Mouse (Mus musculus) small intestine, adult 2 months (tissue): ENCODE data around the gene Cs. TPM values are rescaled to one million over a fixed set of nuclear protein-coding genes. Genes with fewer than 3 reads are reported as not detected.

Source experiments
- H3K27ac ChIP-seq: fragments of 200-500 bp; 2 replicates; pipeline ENCODE4 v1.5.1; 2012; ENCODE audit warnings: low read depth, low read length, control low read depth, inconsistent platforms; ENCODE audit not compliant: insufficient read depth
- H3K27me3 ChIP-seq: fragments of 200-500 bp; 2 replicates; pipeline ENCODE4 v1.6.1; 2012; ENCODE audit warnings: mild to moderate bottlenecking, moderate library complexity, low read length, inconsistent platforms; ENCODE audit not compliant: control insufficient read depth, insufficient read depth
- H3K36me3 ChIP-seq: fragments of 200-500 bp; 2 replicates; pipeline ENCODE4 v1.6.1; 2012; ENCODE audit warnings: mild to moderate bottlenecking, low read length, control low read depth, inconsistent platforms; ENCODE audit not compliant: control insufficient read depth, insufficient read depth
- H3K4me1 ChIP-seq: fragments of 200-500 bp; 2 replicates; pipeline ENCODE4 v1.6.1; 2012; ENCODE audit warnings: low read length, inconsistent platforms, mixed read lengths; ENCODE audit not compliant: control insufficient read depth, insufficient read depth, insufficient read length
- H3K4me3 ChIP-seq: fragments of 200-500 bp; 2 replicates; pipeline ENCODE4 v1.5.1; 2012; ENCODE audit warnings: low read depth, mild to moderate bottlenecking, control low read depth, inconsistent platforms, low read length, moderate library complexity
- CTCF ChIP-seq: fragments of 200-500 bp; IDR thresholded peaks from 2 replicates; pipeline ENCODE4 v1.5.1; 2012; ENCODE audit warnings: low read depth, mild to moderate bottlenecking, control low read depth, inconsistent platforms, low read length, moderate library complexity, mixed read lengths; ENCODE audit not compliant: insufficient replicate concordance, insufficient read length; ENCODE audit errors: extremely low read depth
- POLR2A ChIP-seq: fragments of 200-500 bp; IDR thresholded peaks from 2 replicates; pipeline ENCODE4 v1.6.1; 2012; ENCODE audit warnings: low read depth, mild to moderate bottlenecking, control low read depth, inconsistent platforms, low read length, moderate library complexity
- WGBS: fragments of 180-500 bp; shearing (Covaris S2); methylation state at CpG from one replicate; pipeline ENCODE4 v1.1.7; 2018; 5-methylcytosine and 5-hydroxymethylcytosine counted together
- polyA plus RNA-seq: library from polyadenylated mRNA; depleted of rRNA; stranded (reverse); fragments of >200 nt; gene quantifications from 2 replicates; pipeline ENCODE4 v1.2.3, GENCODE M21; 2012

Gene Cs
- polyA plus RNA-seq, 1 experiment, result 588 TPM

DNA sequence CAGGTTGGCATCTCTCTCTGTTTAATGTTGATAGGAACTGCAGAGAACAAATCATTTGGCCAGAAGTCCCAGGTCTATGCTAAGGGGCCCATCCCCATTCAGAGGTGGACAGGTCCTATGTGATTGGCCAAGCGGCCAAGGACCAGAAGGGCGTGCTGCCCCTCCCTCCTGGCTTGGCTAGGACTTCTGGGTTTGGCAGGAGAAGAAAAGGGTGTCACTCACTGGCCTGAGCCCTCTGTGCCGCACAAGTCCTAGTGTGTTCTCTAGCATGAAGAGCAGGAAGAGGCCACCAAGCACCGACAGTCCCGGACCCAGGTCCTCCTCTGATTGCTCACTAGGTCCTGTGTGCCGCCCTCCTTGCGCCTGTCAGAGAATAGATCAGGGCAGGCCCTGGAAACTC is 59.9 kb downstream of the Cs start:
- no peak for TF ChIP-seq CTCF
- no peak for TF ChIP-seq POLR2A
- peaks cover 10% of the 10 kb centered on the region for H3K36me3 ChIP-seq
- H3K27ac ChIP-seq, result no peak overlapping the region
- no peak overlapping the region for H3K4me3 ChIP-seq
- H3K4me1 ChIP-seq, result peaks cover 14% of the 10 kb centered on the region
- WGBS, result 44% methylated on average over 7 of the region's 7 CpGs
- H3K27me3 ChIP-seq, result no peaks in the 10 kb centered on the region

DNA sequence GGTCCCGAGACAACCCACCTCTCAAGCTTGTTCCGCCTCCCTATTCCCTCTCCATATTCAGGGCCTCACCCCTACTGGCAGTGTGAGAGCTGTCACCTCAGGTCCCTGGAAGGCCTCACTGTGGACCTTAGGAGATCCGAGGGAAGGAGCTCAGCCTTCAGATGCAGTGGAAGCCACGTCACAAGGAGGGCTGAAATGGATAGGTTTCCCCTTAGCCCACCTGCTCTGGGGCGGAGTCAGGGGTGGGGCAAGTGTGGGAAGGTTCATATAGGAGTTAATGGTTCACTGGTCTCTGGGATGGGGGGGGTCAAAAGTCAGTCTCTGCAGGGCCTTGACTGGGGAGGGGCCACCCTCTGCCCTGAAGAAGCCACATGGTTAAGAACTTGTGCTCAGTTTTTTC is 62.8 kb downstream of the Cs start:
- 23% methylated on average over 5 of the region's 5 CpGs for WGBS
- no peaks in the 10 kb centered on the region for H3K27me3 ChIP-seq
- H3K36me3 ChIP-seq, result peaks cover 7% of the 10 kb centered on the region; the same call in 1 of the 2 replicates
- peaks cover 14% of the 10 kb centered on the region for H3K4me1 ChIP-seq
- peak overlapping the region; percentile 80 for H3K27ac ChIP-seq
- peak overlapping the region; percentile 60 for H3K4me3 ChIP-seq
- TF ChIP-seq POLR2A, result no peak
- no peak for TF ChIP-seq CTCF

DNA sequence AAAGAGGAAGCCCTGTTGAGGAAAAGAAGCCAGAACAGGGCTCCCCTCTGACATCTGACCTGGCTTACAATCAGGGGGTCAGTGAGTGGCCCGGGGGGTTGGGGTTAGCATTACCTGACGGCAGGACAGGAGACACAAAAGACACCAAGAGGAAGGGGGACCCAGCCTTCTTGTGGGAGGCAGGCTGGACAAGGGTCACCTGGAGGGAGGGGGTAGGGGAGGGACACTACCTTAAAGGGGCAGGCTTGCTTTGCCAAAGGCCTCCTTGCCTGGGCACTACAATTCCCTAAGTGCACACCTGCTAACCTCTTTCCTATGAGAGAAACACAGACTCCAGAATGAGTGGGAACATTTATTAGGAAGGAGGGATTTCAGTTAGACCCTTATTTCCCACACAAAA is 63.5 kb downstream of the Cs start, which contains the start of gene Slc39a5:
Slc39a5 (minus strand) TSS at position 174 of the 400 bp plus-strand sequence.
- H3K27ac ChIP-seq, result peak within 1 kb of the TSS; percentile 80
- TF ChIP-seq CTCF (no peak), POLR2A (peak; percentile 20; the same call in 1 of the 2 replicates)
- no peaks in the 10 kb centered on the region for H3K27me3 ChIP-seq
- peak within 1 kb of the TSS; percentile 60 for H3K4me3 ChIP-seq
- peaks cover 11% of the 10 kb centered on the region for H3K4me1 ChIP-seq
- peaks cover 10% of the 10 kb centered on the region for H3K36me3 ChIP-seq
- WGBS, result 8% methylated on average over 2 of the region's 2 CpGs

DNA sequence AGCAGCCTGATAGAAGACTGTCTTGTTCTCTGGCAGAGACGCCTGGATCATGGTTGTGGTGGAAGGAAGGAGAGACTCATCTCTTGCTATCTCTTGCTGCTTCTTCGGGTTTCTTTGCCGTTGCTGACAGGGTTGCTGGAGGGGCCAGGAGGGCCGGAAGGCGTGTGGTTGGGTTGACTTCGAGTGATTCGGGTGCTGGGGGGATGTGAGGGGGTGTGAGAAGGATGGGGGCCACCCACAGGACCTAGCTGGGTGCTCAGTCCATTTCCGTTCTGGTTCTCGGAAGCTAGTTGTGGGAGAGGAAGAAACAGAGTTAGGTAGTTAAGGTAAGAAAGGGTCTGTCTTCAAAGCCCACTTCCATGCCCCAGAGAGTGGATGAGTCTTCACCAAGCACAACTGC is 64.1 kb downstream of the Cs start:
- Histone ChIP-seq H3K4me3 (no peak overlapping the region), H3K27ac (no peak overlapping the region), H3K36me3 (peaks cover 12% of the 10 kb centered on the region), H3K27me3 (no peaks in the 10 kb centered on the region), H3K4me1 (peaks cover 11% of the 10 kb centered on the region)
- TF ChIP-seq POLR2A (no peak), CTCF (no peak)
- 63% methylated on average over 9 of the region's 9 CpGs for WGBS

DNA sequence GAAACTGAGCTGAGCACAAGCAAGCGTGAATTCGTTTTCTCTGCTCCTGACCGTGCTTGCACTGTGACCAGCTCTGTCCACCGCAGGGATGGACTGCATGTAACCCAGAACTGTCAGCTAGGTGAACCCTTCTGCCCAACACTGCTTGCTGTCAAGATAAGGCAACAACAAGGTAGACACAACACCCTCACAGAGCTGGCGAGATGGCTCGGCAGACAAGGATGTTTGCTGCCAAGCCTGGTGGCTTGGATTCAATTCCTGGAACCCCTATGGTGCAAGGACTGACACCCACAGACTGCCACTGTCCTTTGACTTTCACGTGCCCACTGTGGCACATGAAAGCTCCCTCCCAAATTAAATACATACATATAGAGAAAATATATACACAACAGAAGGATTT is 66.4 kb downstream of the Cs start:
- 87% methylated on average over 7 of the region's 7 CpGs for WGBS
- H3K36me3 ChIP-seq, result peaks cover 15% of the 10 kb centered on the region
- H3K27ac ChIP-seq, result no peak overlapping the region
- no peaks in the 10 kb centered on the region for H3K27me3 ChIP-seq
- no peak overlapping the region for H3K4me3 ChIP-seq
- no peak for TF ChIP-seq CTCF
- no peak for TF ChIP-seq POLR2A
- peaks cover 9% of the 10 kb centered on the region for H3K4me1 ChIP-seq

DNA sequence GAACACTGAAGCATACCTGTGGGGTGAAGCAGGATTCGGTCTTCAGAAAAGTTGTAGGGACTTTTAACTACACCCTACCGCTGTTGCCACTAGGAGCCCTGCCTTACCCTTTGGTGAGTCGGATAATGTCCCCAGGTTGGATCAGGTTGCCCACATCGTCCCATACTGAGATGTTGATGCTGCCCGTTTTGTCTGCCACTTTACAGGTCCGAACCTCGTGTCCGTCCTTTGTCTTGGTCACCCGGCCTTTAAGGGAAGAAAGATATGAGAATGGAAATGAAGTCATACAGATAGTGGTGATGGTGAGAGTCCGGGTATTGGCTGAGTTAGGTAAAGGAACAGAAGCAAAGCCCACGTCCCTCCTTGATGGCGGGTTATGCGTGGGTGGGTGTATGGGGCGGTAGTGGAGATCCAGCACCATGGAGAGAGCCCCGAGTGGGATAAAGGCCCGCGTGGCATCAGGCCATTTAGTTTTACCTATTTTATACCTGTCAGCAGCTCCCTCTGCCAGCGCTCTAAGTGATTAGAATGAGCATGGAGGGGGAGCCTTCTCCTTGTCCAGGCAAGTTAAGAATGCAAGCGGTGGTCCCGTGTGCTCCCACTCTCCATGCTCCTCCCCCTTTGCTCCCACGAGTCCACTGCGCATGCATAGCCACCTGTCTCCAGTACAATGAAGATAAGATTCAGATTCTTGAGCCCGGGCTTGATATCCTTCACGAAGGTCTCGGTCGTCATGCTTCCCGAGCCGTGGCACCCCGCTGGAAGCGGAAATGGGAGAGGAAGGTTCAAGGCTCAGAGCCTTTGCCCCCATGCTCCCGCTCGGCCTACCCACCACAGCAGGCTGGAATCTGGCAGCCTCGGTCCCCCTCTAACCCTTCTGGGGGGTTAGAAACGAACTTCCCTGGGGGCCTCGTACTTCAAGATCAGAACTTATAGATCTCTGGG is 71.3 kb downstream of the Cs start:
- WGBS, result 14% methylated on average over 35 of the region's 35 CpGs
- peaks cover 12% of the 10 kb centered on the region for H3K36me3 ChIP-seq
- peaks cover 14% of the 10 kb centered on the region; the same call in 1 of the 2 replicates for H3K4me1 ChIP-seq
- H3K4me3 ChIP-seq, result peak overlapping the region; percentile 73
- H3K27ac ChIP-seq, result peak overlapping the region; percentile 26; the same call in 1 of the 2 replicates
- TF ChIP-seq POLR2A (no peak), CTCF (no peak)
- H3K27me3 ChIP-seq, result no peaks in the 10 kb centered on the region
